Mouse (Mus musculus): ENCODE measurements at regions not wholly inside any gene's neighbourhood (a gene's known extent, or its start where the extent isn't known, plus 50 kb on each side); places are given as distances from the start of the nearest gene placed in this dataset.

- TF ChIP-seq POLR2A (IDR thresholded peaks at IDR 0.05; ENCODE audit: borderline replicate concordance, extremely low read depth, insufficient read depth, insufficient read length), result no peak
- no peaks in the 10 kb centered on the region for H3K27me3 ChIP-seq (ENCODE audit: control insufficient read depth, insufficient read depth, low read length)
- H3K4me1 ChIP-seq (ENCODE audit: control insufficient read depth, insufficient read depth, low read length), result no peaks in the 10 kb centered on the region
- H3K9ac ChIP-seq (ENCODE audit: low read depth, low read length, severe bottlenecking), result no peak overlapping the region
- WGBS, result 23% methylated on average over 6 of the region's 6 CpGs
- H3K27ac ChIP-seq (replicated peaks; ENCODE audit: low read depth, low read length), result no peak overlapping the region
- no peak for ATAC-seq (ENCODE audit: low FRiP score, low read depth)
- H3K4me2 ChIP-seq (replicated peaks; ENCODE audit: low read depth, low read length, severe bottlenecking), result no peak overlapping the region
- no peaks in the 10 kb centered on the region for H3K36me3 ChIP-seq (ENCODE audit: control insufficient read depth, insufficient read depth, low read length)
- DNase-seq (ENCODE audit: low spot score), result no peak
- no peaks in the 10 kb centered on the region for H3K9me3 ChIP-seq (ENCODE audit: control insufficient read depth, low read length)
- H3K4me3 ChIP-seq (replicated peaks; ENCODE audit: low read length), result no peak overlapping the region
These were observed 257.1 kb upstream of the Prdm1 start for GRCm38 (mm10) chr10:44785386-44785785.

GRCm38 (mm10) chr10:44780381-44780958 lies 252.2 kb upstream of the Prdm1 start:
- Histone ChIP-seq H3K4me2 (replicated peaks; ENCODE audit: low read depth, low read length, severe bottlenecking) (no peak overlapping the region), H3K27ac (replicated peaks; ENCODE audit: low read depth, low read length) (no peak overlapping the region), H3K9ac (ENCODE audit: low read depth, low read length, severe bottlenecking) (no peak overlapping the region), H3K9me3 (ENCODE audit: control insufficient read depth, low read length) (no peaks in the 10 kb centered on the region), H3K27me3 (ENCODE audit: control insufficient read depth, insufficient read depth, low read length) (no peaks in the 10 kb centered on the region), H3K4me1 (ENCODE audit: control insufficient read depth, insufficient read depth, low read length) (no peaks in the 10 kb centered on the region), H3K36me3 (ENCODE audit: control insufficient read depth, insufficient read depth, low read length) (no peaks in the 10 kb centered on the region), H3K4me3 (replicated peaks; ENCODE audit: low read length) (no peak overlapping the region)
- DNase-seq (ENCODE audit: low spot score) (no peak), ATAC-seq (ENCODE audit: low FRiP score, low read depth) (no peak)
- no peak for TF ChIP-seq POLR2A (IDR thresholded peaks at IDR 0.05; ENCODE audit: borderline replicate concordance, extremely low read depth, insufficient read depth, insufficient read length)
- WGBS, result 79% methylated on average over 5 of the region's 5 CpGs

GRCm38 (mm10) chr10:44779568-44780207 lies 251.4 kb upstream of the Prdm1 start:
- Histone ChIP-seq H3K4me3 (replicated peaks; ENCODE audit: low read length) (no peak overlapping the region), H3K27ac (replicated peaks; ENCODE audit: low read depth, low read length) (no peak overlapping the region), H3K9ac (ENCODE audit: low read depth, low read length, severe bottlenecking) (no peak overlapping the region), H3K9me3 (ENCODE audit: control insufficient read depth, low read length) (no peaks in the 10 kb centered on the region), H3K27me3 (ENCODE audit: control insufficient read depth, insufficient read depth, low read length) (no peaks in the 10 kb centered on the region), H3K36me3 (ENCODE audit: control insufficient read depth, insufficient read depth, low read length) (no peaks in the 10 kb centered on the region), H3K4me2 (replicated peaks; ENCODE audit: low read depth, low read length, severe bottlenecking) (no peak overlapping the region), H3K4me1 (ENCODE audit: control insufficient read depth, insufficient read depth, low read length) (no peaks in the 10 kb centered on the region)
- no peak for ATAC-seq (ENCODE audit: low FRiP score, low read depth)
- WGBS, result 70% methylated on average over 8 of the region's 8 CpGs
- DNase-seq (ENCODE audit: low spot score), result peak; percentile 11
- no peak for TF ChIP-seq POLR2A (IDR thresholded peaks at IDR 0.05; ENCODE audit: borderline replicate concordance, extremely low read depth, insufficient read depth, insufficient read length)

GRCm38 (mm10) chr10:44777214-44777613 lies 248.9 kb upstream of the Prdm1 start:
- 90% methylated on average over 2 of the region's 2 CpGs for WGBS
- no peaks in the 10 kb centered on the region for H3K36me3 ChIP-seq (ENCODE audit: control insufficient read depth, insufficient read depth, low read length)
- TF ChIP-seq POLR2A (IDR thresholded peaks at IDR 0.05; ENCODE audit: borderline replicate concordance, extremely low read depth, insufficient read depth, insufficient read length), result no peak
- H3K9ac ChIP-seq (ENCODE audit: low read depth, low read length, severe bottlenecking), result no peak overlapping the region
- H3K9me3 ChIP-seq (ENCODE audit: control insufficient read depth, low read length), result no peaks in the 10 kb centered on the region
- H3K27me3 ChIP-seq (ENCODE audit: control insufficient read depth, insufficient read depth, low read length), result no peaks in the 10 kb centered on the region
- H3K27ac ChIP-seq (replicated peaks; ENCODE audit: low read depth, low read length), result no peak overlapping the region
- no peak for DNase-seq (ENCODE audit: low spot score)
- H3K4me1 ChIP-seq (ENCODE audit: control insufficient read depth, insufficient read depth, low read length), result no peaks in the 10 kb centered on the region
- ATAC-seq (ENCODE audit: low FRiP score, low read depth), result no peak
- no peak overlapping the region for H3K4me2 ChIP-seq (replicated peaks; ENCODE audit: low read depth, low read length, severe bottlenecking)
- no peak overlapping the region for H3K4me3 ChIP-seq (replicated peaks; ENCODE audit: low read length)

- H3K4me2 ChIP-seq (replicated peaks; ENCODE audit: low read depth, low read length, severe bottlenecking), result no peak overlapping the region
- H3K4me3 ChIP-seq (replicated peaks; ENCODE audit: low read length), result no peak overlapping the region
- no peaks in the 10 kb centered on the region for H3K27me3 ChIP-seq (ENCODE audit: control insufficient read depth, insufficient read depth, low read length)
- no peak for TF ChIP-seq POLR2A (IDR thresholded peaks at IDR 0.05; ENCODE audit: borderline replicate concordance, extremely low read depth, insufficient read depth, insufficient read length)
- no peaks in the 10 kb centered on the region for H3K4me1 ChIP-seq (ENCODE audit: control insufficient read depth, insufficient read depth, low read length)
- DNase-seq (ENCODE audit: low spot score), result no peak
- no peak overlapping the region for H3K9ac ChIP-seq (ENCODE audit: low read depth, low read length, severe bottlenecking)
- 78% methylated on average over 2 of the region's 2 CpGs for WGBS
- H3K9me3 ChIP-seq (ENCODE audit: control insufficient read depth, low read length), result no peaks in the 10 kb centered on the region
- no peaks in the 10 kb centered on the region for H3K36me3 ChIP-seq (ENCODE audit: control insufficient read depth, insufficient read depth, low read length)
- H3K27ac ChIP-seq (replicated peaks; ENCODE audit: low read depth, low read length), result no peak overlapping the region
- ATAC-seq (ENCODE audit: low FRiP score, low read depth), result no peak
These were observed 247.9 kb upstream of the Prdm1 start for GRCm38 (mm10) chr10:44776175-44776574.

All from limb, embryonic 14.5 days (tissue).